Mouse (Mus musculus): ENCODE data around the gene Tmem151a.

DNA sequence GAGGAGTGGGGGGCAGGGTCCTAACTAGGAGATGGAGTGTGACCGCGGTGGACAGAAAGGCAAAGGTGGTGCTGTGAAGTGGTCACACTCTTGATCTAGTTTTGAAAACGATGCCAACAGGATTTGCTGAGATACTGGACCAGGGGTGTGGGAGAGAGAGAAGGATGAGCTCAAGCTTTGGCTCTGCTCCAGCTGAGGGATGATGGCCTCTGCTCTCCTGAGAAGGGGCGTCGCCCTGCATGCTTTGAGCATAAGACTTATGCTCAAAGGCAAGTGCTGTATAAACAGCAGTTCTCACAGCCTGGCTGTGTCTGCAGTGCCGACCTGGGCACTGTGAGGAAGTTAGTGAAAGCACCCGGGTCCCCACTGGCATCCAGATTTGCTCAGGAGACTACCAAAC lies 20.2 kb downstream of the Tmem151a start:
- TF ChIP-seq CTCF (IDR thresholded peaks at IDR 0.05; ENCODE audit: low read depth, low read length): no peak
- TF ChIP-seq POLR2A (IDR thresholded peaks at IDR 0.05; ENCODE audit: borderline replicate concordance, low read depth, low read length): no peak
